Mouse (Mus musculus): Measurements from ENCODE around the gene Tln1. TPM values are rescaled to one million over a fixed set of nuclear protein-coding genes. Genes with fewer than 3 reads are reported as not detected.

Gene Tln1
- polyA plus RNA-seq, 1 experiment from 2014 or later: 34.2 TPM

DNA sequence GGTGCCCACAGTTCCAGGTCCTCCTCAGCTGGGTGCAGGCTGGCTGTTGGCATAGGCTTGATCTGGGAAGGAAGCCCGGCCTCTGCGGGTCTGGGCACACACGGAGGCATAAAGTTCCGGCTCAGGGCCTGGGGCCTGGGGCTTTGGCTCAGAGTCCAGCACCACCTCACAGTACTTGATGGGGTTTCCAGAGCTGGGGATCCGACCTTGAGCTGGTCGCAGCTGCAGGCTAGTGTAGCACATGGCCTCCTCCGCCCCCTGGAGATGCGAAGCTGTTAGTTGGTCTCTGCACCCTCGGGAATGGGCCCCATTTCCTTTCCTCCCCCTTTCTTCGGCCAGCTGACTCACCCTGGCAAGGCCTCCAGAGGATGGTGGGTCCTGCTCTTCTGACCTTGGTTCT, 79.9 kb downstream of the Tln1 start:
- TF ChIP-seq CTCF (IDR thresholded peaks at IDR 0.05; ENCODE audit: low read depth) (no peak), EP300 (IDR thresholded peaks at IDR 0.05; ENCODE audit: low read depth) (no peak)
- Histone ChIP-seq H3K9ac (replicated peaks) (no peak overlapping the region), H3K4me1 (ENCODE audit: insufficient read depth) (peaks cover 10% of the 10 kb centered on the region), H3K9me3 (ENCODE audit: low read length) (no peaks in the 10 kb centered on the region), H3K4me2 (ENCODE audit: low read depth, low read length) (no peak overlapping the region; the same call in 1 of the 2 replicates), H3K4me3 (ENCODE audit: low read depth, low read length) (no peak overlapping the region), H3K36me3 (replicated peaks; ENCODE audit: insufficient read depth, low read length) (no peaks in the 10 kb centered on the region), H3K27me3 (ENCODE audit: insufficient read depth, low read length) (no peaks in the 10 kb centered on the region), H3K27ac (ENCODE audit: low read depth) (peak overlapping the region; percentile 41; the same call in 1 of the 2 replicates)
- DNase-seq (no peak), ATAC-seq (no peak)
- WGBS (ENCODE audit: insufficient replicate concordance): 53% methylated on average over 10 of the region's 10 CpGs

DNA sequence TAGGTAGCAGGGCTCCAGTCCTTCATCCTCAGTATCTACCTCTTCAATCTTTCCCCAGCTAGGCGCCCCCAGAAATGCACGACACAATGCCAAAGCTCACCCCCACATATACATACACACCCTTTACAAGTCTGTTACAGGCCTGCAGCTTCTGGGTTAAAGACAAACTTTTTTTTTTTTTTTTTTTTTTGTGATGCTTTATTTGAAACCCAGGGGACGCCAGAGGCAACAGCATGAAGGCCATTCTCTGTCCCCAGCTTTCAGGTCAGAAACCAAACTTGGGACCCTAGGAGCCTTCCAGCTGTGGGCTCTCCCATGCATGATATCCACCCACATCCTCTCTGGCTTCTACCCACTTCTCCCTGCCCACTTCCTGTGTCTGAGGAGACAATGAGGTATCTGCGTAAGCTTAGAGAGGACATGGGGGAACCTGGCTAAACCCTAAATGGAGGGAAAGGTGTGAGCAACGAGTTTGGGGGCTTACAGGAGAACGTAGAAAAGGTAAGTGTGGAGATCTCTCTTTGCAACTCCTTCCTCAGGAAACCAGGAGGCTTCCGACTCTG, 80.5 kb downstream of the Tln1 start:
- Histone ChIP-seq H3K4me2 (ENCODE audit: low read depth, low read length) (no peak overlapping the region; the same call in 1 of the 2 replicates), H3K4me3 (ENCODE audit: low read depth, low read length) (no peak overlapping the region), H3K9me3 (ENCODE audit: low read length) (no peaks in the 10 kb centered on the region), H3K27ac (ENCODE audit: low read depth) (peak overlapping the region; percentile 41; the same call in 1 of the 2 replicates), H3K4me1 (ENCODE audit: insufficient read depth) (peaks cover 10% of the 10 kb centered on the region), H3K9ac (replicated peaks) (no peak overlapping the region), H3K27me3 (ENCODE audit: insufficient read depth, low read length) (no peaks in the 10 kb centered on the region), H3K36me3 (replicated peaks; ENCODE audit: insufficient read depth, low read length) (no peaks in the 10 kb centered on the region)
- TF ChIP-seq CTCF (IDR thresholded peaks at IDR 0.05; ENCODE audit: low read depth) (no peak), EP300 (IDR thresholded peaks at IDR 0.05; ENCODE audit: low read depth) (no peak)
- 40% methylated on average over 7 of the region's 7 CpGs for WGBS (ENCODE audit: insufficient replicate concordance)
- no peak for DNase-seq
- no peak for ATAC-seq

Other genes with a start within 250 kb of the Tln1 start
- gene Rusc2, start 180.7 kb downstream of the Tln1 start, polyA plus RNA-seq (2015; fragmentation: Nextera tagmentation; extraction: Ambion mirVana): 1.9 and 2.1 TPM in 2 replicates
- gene Fam166b, start 133.6 kb downstream of the Tln1 start, polyA plus RNA-seq (2015; fragmentation: Nextera tagmentation; extraction: Ambion mirVana): 0.14 TPM in 1 of 2 replicates, not detected in the other
- 1.2 TPM in 2 replicates for gene Tesk1, start 120.8 kb downstream of the Tln1 start, polyA plus RNA-seq (2015; fragmentation: Nextera tagmentation; extraction: Ambion mirVana)
- gene Cd72, start 108.1 kb downstream of the Tln1 start, polyA plus RNA-seq (2015; fragmentation: Nextera tagmentation; extraction: Ambion mirVana): 9.9 and 10.4 TPM in 2 replicates
- gene Sit1, start 79.0 kb downstream of the Tln1 start, polyA plus RNA-seq (2015; fragmentation: Nextera tagmentation; extraction: Ambion mirVana): 0.53 and 0.94 TPM in 2 replicates
- 41.1 and 46.0 TPM in 2 replicates for gene Ccdc107, start 69.8 kb downstream of the Tln1 start, polyA plus RNA-seq (2015; fragmentation: Nextera tagmentation; extraction: Ambion mirVana)
- gene Arhgef39, start 63.0 kb downstream of the Tln1 start, polyA plus RNA-seq (2015; fragmentation: Nextera tagmentation; extraction: Ambion mirVana): 14.2 and 15.2 TPM in 2 replicates
- 0.95 and 1.1 TPM in 2 replicates for gene Car9, start 55.7 kb downstream of the Tln1 start, polyA plus RNA-seq (2015; fragmentation: Nextera tagmentation; extraction: Ambion mirVana)
- 17.3 and 58.9 TPM in 2 replicates for gene Tpm2, start 38.9 kb downstream of the Tln1 start, polyA plus RNA-seq (2015; fragmentation: Nextera tagmentation; extraction: Ambion mirVana)
- gene Creb3, start 359 bp downstream of the Tln1 start, polyA plus RNA-seq (2015; fragmentation: Nextera tagmentation; extraction: Ambion mirVana): 36.2 and 41.2 TPM in 2 replicates
- gene Rgp1, start 16.0 kb upstream of the Tln1 start, polyA plus RNA-seq (2015; fragmentation: Nextera tagmentation; extraction: Ambion mirVana): 6.3 and 7.3 TPM in 2 replicates
- gene Gba2, start 16.2 kb upstream of the Tln1 start, polyA plus RNA-seq (2015; fragmentation: Nextera tagmentation; extraction: Ambion mirVana): 7.3 and 8.4 TPM in 2 replicates
- 0.96 TPM in 1 of 2 replicates, not detected in the other for gene Msmp, start 21.8 kb upstream of the Tln1 start, polyA plus RNA-seq (2015; fragmentation: Nextera tagmentation; extraction: Ambion mirVana)
- gene Npr2, start 69.2 kb upstream of the Tln1 start, polyA plus RNA-seq (2015; fragmentation: Nextera tagmentation; extraction: Ambion mirVana): 0.54 and 0.82 TPM in 2 replicates
- not detected in 2 replicates for gene Spag8, start 90.9 kb upstream of the Tln1 start, polyA plus RNA-seq (2015; fragmentation: Nextera tagmentation; extraction: Ambion mirVana)
- gene Hint2, start 93.8 kb upstream of the Tln1 start, polyA plus RNA-seq (2015; fragmentation: Nextera tagmentation; extraction: Ambion mirVana): 159 and 186 TPM in 2 replicates
- gene Tmem8b, start 106.3 kb upstream of the Tln1 start, polyA plus RNA-seq (2015; fragmentation: Nextera tagmentation; extraction: Ambion mirVana): 0.29 and 0.33 TPM in 2 replicates
- gene Fam221b, start 106.5 kb upstream of the Tln1 start, polyA plus RNA-seq (2015; fragmentation: Nextera tagmentation; extraction: Ambion mirVana): 1.7 and 1.8 TPM in 2 replicates
- gene Olfr70, start 138.1 kb upstream of the Tln1 start, polyA plus RNA-seq (2015; fragmentation: Nextera tagmentation; extraction: Ambion mirVana): not detected in 2 replicates
- gene Olfr71, start 147.6 kb upstream of the Tln1 start, polyA plus RNA-seq (2015; fragmentation: Nextera tagmentation; extraction: Ambion mirVana): not detected in 2 replicates
- gene Hrct1, start 164.5 kb upstream of the Tln1 start, polyA plus RNA-seq (2015; fragmentation: Nextera tagmentation; extraction: Ambion mirVana): 0.40 and 0.50 TPM in 2 replicates
- 0.07 and 0.13 TPM in 2 replicates for gene Spaar, start 167.3 kb upstream of the Tln1 start, polyA plus RNA-seq (2015; fragmentation: Nextera tagmentation; extraction: Ambion mirVana)
- gene Olfr159, start 208.3 kb upstream of the Tln1 start, polyA plus RNA-seq (2015; fragmentation: Nextera tagmentation; extraction: Ambion mirVana): not detected in 2 replicates